Mouse (Mus musculus) erythroblast, embryonic 14.5 days (primary cell): ENCODE measurements at regions not wholly inside any gene's neighbourhood (a gene's known extent, or its start where the extent isn't known, plus 50 kb on each side); places are given as distances from the start of the nearest gene placed in this dataset.

Experiments
- H3K27me3 ChIP-seq: 2 replicates; pipeline ENCODE4 v1.6.1; 2012; ENCODE audit warnings: inconsistent platforms; ENCODE audit not compliant: control insufficient read depth
- H3K36me3 ChIP-seq: 2 replicates; pipeline ENCODE4 v1.6.1; 2012; ENCODE audit warnings: mild to moderate bottlenecking, inconsistent platforms; ENCODE audit not compliant: control insufficient read depth
- H3K4me1 ChIP-seq: 2 replicates; pipeline ENCODE4 v1.6.1; 2012; ENCODE audit warnings: inconsistent platforms; ENCODE audit not compliant: control insufficient read depth
- H3K4me3 ChIP-seq: replicated peaks from 2 replicates; pipeline ENCODE3; 2012; ENCODE audit warnings: moderate library complexity, mild to moderate bottlenecking, inconsistent platforms
- H3K9me3 ChIP-seq: 2 replicates; pipeline ENCODE4 v1.6.1; 2012; ENCODE audit warnings: low read length, inconsistent platforms, mixed read lengths; ENCODE audit not compliant: control insufficient read depth
- GATA1 ChIP-seq: IDR thresholded peaks from 2 replicates; pipeline ENCODE4 v1.6.1; 2012; ENCODE audit warnings: low read length, inconsistent platforms, mixed read lengths
- TAL1 ChIP-seq: IDR thresholded peaks from 3 replicates; pipeline ENCODE4 v1.6.1; 2012; ENCODE audit warnings: low read length, inconsistent platforms, mixed read lengths

- TF ChIP-seq TAL1 = no peak
- Histone ChIP-seq H3K4me3 (no peak overlapping the region), H3K9me3 (no peaks in the 10 kb centered on the region; the same call in 1 of the 2 replicates), H3K27me3 (no peaks in the 10 kb centered on the region), H3K4me1 (no peaks in the 10 kb centered on the region), H3K36me3 (no peaks in the 10 kb centered on the region)
Observed at GRCm38 (mm10) chr8:76507247-76507646, 392.0 kb upstream of the Nr3c2 start.

GRCm38 (mm10) chr8:76509201-76509600, 390.0 kb upstream of the Nr3c2 start:
- Histone ChIP-seq H3K27me3 (no peaks in the 10 kb centered on the region), H3K4me3 (no peak overlapping the region)

GRCm38 (mm10) chr8:76514132-76514531, 385.1 kb upstream of the Nr3c2 start:
- no peak overlapping the region for H3K4me3 ChIP-seq
- H3K9me3 ChIP-seq = no peaks in the 10 kb centered on the region; the same call in 1 of the 2 replicates
- no peaks in the 10 kb centered on the region for H3K27me3 ChIP-seq
- TF ChIP-seq GATA1 = no peak
- no peak for TF ChIP-seq TAL1
- no peaks in the 10 kb centered on the region for H3K4me1 ChIP-seq
- no peaks in the 10 kb centered on the region for H3K36me3 ChIP-seq

More at GRCm38 (mm10) chr8:76509201-76509600, 390.0 kb upstream of the Nr3c2 start:
- no peaks in the 10 kb centered on the region for H3K9me3 ChIP-seq
- H3K4me1 ChIP-seq = no peaks in the 10 kb centered on the region
- H3K36me3 ChIP-seq = no peaks in the 10 kb centered on the region
- no peak for TF ChIP-seq TAL1
- no peak for TF ChIP-seq GATA1

GRCm38 (mm10) chr8:76538806-76539480, 360.3 kb upstream of the Nr3c2 start:
- Histone ChIP-seq H3K4me1 (no peaks in the 10 kb centered on the region), H3K27me3 (no peaks in the 10 kb centered on the region), H3K9me3 (no peaks in the 10 kb centered on the region; the same call in 1 of the 2 replicates), H3K4me3 (no peak overlapping the region), H3K36me3 (no peaks in the 10 kb centered on the region)
- no peak for TF ChIP-seq GATA1
- no peak for TF ChIP-seq TAL1

GRCm38 (mm10) chr8:76539638-76540037, 359.6 kb upstream of the Nr3c2 start:
- no peak overlapping the region for H3K4me3 ChIP-seq
- TF ChIP-seq GATA1 (no peak), TAL1 (no peak)
- no peaks in the 10 kb centered on the region for H3K36me3 ChIP-seq
- H3K4me1 ChIP-seq = no peaks in the 10 kb centered on the region
- H3K27me3 ChIP-seq = no peaks in the 10 kb centered on the region
- no peaks in the 10 kb centered on the region; the same call in 1 of the 2 replicates for H3K9me3 ChIP-seq

DNA sequence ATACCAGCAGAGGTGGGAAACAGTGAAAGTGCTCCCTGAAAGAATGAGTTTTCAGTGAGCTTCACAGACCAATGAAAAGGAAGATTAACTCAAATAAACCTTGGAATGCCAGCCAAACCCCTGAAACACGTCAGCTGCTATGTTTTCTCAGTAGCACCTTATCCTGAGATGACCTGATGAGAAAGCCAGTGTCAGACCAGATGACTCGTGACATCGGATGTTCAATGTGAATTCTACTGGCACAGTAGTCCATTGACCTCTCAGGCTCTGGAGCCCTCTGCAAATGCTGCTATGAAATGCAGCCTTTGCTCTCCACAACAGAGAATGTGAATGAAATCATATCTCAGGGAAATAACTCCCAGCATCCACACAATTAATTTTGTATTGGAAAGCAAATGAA, 358.6 kb upstream of the Nr3c2 start:
- TF ChIP-seq GATA1 (no peak), TAL1 (no peak)
- no peaks in the 10 kb centered on the region for H3K27me3 ChIP-seq
- H3K9me3 ChIP-seq = no peaks in the 10 kb centered on the region; the same call in 1 of the 2 replicates
- H3K36me3 ChIP-seq = no peaks in the 10 kb centered on the region
- H3K4me1 ChIP-seq = no peaks in the 10 kb centered on the region
- H3K4me3 ChIP-seq = no peak overlapping the region

GRCm38 (mm10) chr8:76551681-76552080, 347.6 kb upstream of the Nr3c2 start:
- no peak overlapping the region for H3K4me3 ChIP-seq
- no peaks in the 10 kb centered on the region for H3K4me1 ChIP-seq
- TF ChIP-seq TAL1 = no peak
- TF ChIP-seq GATA1 = no peak
- H3K9me3 ChIP-seq = peaks cover 6% of the 10 kb centered on the region; the same call in 1 of the 2 replicates
- H3K36me3 ChIP-seq = no peaks in the 10 kb centered on the region
- H3K27me3 ChIP-seq = no peaks in the 10 kb centered on the region

DNA sequence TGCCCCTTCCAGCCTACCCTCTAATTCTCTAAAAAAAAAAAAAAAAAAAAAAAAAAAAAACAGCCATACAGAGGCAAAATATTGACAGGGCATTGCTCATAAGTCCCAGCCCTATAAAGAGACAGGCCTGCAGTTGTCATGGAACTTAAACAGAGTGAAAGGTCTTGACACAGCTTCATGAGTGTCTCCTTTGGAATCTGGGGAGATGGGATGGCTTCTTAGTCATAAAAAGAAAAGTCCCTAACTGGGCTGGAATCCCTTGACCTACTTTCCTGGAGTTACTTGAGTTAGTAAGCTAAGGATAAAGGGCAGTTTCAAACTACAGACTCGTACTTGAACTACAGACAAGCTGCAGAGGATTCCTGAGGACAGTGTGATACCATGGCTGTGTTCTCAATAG, 297.7 kb upstream of the Nr3c2 start:
- Histone ChIP-seq H3K27me3 (no peaks in the 10 kb centered on the region), H3K4me3 (no peak overlapping the region), H3K36me3 (no peaks in the 10 kb centered on the region), H3K4me1 (no peaks in the 10 kb centered on the region), H3K9me3 (no peaks in the 10 kb centered on the region)
- TF ChIP-seq GATA1 (no peak), TAL1 (no peak)

DNA sequence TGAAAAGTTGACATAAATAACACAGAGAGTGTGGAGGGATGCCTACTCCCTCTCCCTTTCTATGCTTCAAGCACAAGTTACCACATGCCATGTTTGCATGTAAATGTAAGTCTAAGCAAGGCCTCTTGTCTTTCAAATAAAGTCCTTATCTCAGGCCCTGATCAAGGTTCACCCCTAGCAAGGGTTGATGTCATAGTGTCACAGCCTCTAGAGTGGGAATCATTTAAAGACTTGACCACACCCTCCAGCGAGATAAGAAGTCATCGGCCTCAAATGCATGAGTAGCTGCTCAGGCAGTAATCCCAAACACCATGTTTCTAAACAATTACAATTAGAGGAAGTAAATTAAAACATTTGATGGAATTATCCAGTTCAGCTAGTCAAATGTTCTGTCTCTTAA, 280.5 kb upstream of the Nr3c2 start:
- no peaks in the 10 kb centered on the region for H3K4me1 ChIP-seq
- TF ChIP-seq TAL1 (no peak), GATA1 (peak; percentile 52)
- no peaks in the 10 kb centered on the region for H3K36me3 ChIP-seq
- no peaks in the 10 kb centered on the region for H3K27me3 ChIP-seq
- no peaks in the 10 kb centered on the region for H3K9me3 ChIP-seq
- H3K4me3 ChIP-seq = no peak overlapping the region

DNA sequence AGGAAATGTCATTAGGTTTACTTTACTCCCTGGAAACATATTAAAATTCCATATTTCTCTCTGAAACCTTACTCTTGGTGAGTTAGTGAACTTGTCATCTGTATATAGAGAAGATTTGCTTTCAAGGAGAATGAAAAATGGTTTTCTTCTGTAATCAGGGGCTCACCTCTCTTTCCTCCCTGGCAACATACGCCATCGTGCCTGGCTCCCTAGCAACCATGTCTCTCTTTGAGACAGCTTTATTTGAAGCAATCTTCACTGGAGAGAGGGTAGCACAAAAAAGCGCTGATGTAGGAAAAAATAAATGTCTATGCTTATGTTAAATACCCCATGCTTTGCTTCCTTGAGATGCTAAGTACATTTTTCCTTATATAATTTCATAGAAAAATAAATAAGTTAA, 278.4 kb upstream of the Nr3c2 start:
- Histone ChIP-seq H3K36me3 (no peaks in the 10 kb centered on the region), H3K4me3 (no peak overlapping the region), H3K4me1 (no peaks in the 10 kb centered on the region), H3K27me3 (no peaks in the 10 kb centered on the region), H3K9me3 (no peaks in the 10 kb centered on the region)
- no peak for TF ChIP-seq GATA1
- TF ChIP-seq TAL1 = no peak
